Mouse (Mus musculus): ENCODE results near the gene Dnah8. TPM values are rescaled to one million over a fixed set of nuclear protein-coding genes. Genes with fewer than 3 reads are reported as not detected.

The Dnah8 gene
- total RNA-seq, 2 experiments from 2014 or later = 3.6 to 4.6 TPM

- no peak for DNase-seq (ENCODE audit: low spot score in 2 of 2)
Observed at GRCm38 (mm10) chr17:30860606-30861005, 236.5 kb downstream of the Dnah8 start.

- no peak for DNase-seq (ENCODE audit: low spot score in 2 of 2)
Observed at GRCm38 (mm10) chr17:30866281-30866680, 242.1 kb downstream of the Dnah8 start.

DNA sequence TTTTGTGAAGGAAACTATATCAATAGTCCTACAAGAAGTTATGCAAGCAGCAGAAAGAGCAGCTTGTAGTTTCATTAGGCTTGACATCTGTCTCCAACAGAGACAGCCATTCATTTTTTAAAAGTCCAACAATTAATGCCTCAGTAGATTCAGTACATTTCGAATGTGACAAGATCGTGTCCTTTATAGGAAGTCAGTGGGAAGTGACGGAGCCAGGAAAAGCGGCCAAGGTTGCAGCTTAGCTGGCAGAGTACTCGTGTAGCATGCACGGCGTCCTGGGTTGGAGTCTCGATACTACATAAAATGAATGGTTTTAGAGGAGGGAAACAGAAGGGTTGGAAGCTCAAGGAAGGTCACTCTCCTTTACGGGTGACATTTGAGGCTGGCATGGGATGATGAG lies 242.8 kb downstream of the Dnah8 start:
- DNase-seq (ENCODE audit: low spot score in 2 of 2) = peak in 1 of 2 experiments; percentile 45

- no peak for DNase-seq (ENCODE audit: low spot score in 2 of 2)
Observed at GRCm38 (mm10) chr17:30871040-30871439, 246.9 kb downstream of the Dnah8 start.

- DNase-seq (ENCODE audit: low spot score in 2 of 2) = no peak
Observed at GRCm38 (mm10) chr17:30874276-30874675, 250.1 kb downstream of the Dnah8 start.

- no peak for DNase-seq (ENCODE audit: low spot score in 2 of 2)
Observed at GRCm38 (mm10) chr17:30877456-30877855, 253.3 kb downstream of the Dnah8 start.

DNA sequence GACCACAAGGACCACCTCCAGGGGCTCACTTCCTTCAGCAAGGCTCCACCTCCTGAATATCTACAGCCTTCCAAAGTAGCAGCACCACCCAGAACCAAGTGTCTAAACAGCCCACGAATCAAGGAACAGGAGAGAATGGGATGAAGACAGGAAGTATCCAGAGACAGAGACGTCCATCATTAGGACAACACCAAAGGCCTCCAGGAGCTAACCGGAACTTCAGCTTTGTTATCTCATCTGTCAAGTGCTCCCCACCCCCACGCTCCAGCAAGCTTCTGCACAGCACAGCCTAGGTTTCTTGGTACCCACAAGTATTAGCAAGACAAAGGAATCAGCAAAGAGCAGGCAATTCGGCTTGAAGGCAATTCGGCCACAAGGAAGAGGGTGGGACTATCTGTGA lies 254.5 kb downstream of the Dnah8 start:
- DNase-seq (ENCODE audit: low spot score in 2 of 2) = no peak

DNA sequence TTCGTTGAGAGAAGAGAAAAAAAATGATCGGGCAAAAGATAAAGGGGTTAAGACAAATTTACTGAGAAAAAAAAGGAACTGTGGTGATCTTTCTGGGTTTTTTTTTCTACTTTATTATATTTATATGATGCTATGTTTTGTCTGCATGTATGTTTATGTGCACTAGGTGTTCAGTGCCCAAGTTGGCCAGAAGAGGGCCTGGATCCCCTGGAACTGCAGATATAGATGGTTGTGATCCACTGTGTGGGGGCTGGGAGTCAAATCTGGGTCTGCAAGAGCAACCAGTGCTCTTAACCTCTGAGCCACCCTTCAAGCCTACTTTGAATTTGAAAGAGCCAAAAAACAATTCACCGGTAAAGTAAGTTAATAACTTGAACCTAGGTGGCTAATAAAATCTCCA lies 256.2 kb downstream of the Dnah8 start:
- DNase-seq (ENCODE audit: low spot score in 2 of 2) = no peak

DNA sequence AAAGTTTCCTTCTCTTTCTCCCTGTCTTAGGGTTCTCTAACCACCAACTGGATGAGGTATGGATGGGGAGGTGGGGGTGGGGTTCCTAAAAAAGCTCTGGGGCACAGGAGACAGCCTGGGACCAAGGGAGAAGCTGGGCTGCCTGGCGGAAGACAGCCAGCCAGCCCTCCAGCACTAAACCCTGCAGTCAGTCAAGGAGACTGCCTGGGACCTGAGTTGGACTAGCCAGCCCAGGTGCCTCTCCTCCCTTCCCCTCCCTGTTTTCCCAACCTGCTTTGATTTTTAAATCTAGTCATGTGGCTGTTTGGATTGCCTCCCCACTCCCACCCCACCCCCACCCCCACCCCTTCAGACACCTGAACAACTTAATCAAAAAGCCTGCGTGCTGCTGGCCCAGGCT lies 256.8 kb downstream of the Dnah8 start:
- DNase-seq (ENCODE audit: low spot score in 2 of 2) = no peak

DNA sequence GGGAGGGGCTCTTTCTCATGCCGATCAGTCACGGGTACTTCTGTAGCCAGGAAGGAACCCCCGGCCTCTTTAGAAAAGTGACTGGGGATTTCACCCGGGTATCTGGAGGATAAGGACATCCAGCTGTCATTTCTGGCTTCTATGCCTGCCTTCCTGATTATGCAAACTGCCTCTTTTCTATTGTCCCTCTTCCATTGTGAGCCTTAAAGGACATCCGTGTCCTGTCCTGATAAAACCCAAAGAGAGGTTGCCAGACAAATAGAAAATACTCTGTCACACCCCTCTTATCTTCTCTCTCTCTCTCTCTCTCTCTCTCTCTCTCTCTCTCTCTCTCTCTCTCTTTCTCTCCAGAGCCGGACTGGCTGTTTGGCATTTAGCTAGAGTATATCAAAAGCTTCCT lies 258.1 kb downstream of the Dnah8 start:
- DNase-seq (ENCODE audit: low spot score in 2 of 2) = no peak

- DNase-seq (ENCODE audit: low spot score in 2 of 2) = no peak
Observed at GRCm38 (mm10) chr17:30883534-30883933, 259.4 kb downstream of the Dnah8 start.

DNA sequence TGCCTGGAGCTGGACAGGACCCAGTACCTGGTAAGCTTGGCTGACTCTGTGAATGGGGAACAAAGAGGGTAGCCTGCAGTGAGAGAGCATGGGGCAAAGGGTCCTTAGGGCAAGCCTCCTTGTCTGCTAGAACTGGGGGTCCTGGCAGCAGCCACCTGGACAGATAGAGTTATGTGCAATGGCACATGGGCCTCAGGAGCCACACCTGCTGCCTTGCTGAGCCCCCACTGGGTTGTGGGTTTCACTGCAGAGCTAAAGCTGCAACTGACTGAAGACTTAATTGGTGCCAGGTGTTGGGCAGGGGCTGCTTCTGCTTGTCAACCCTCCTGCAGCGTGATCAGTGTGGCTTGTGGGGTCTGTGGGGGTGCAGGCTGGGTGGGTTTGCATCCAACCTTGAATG lies 267.9 kb downstream of the Dnah8 start:
- DNase-seq (ENCODE audit: low spot score in 2 of 2) = no peak

GRCm38 (mm10) chr17:30892730-30893129 lies 268.6 kb downstream of the Dnah8 start:
- DNase-seq (ENCODE audit: low spot score in 2 of 2) = peak in 1 of 2 experiments; percentile 35

- DNase-seq (ENCODE audit: low spot score in 2 of 2) = no peak
Observed at GRCm38 (mm10) chr17:30897075-30897474, 272.9 kb downstream of the Dnah8 start.

DNA sequence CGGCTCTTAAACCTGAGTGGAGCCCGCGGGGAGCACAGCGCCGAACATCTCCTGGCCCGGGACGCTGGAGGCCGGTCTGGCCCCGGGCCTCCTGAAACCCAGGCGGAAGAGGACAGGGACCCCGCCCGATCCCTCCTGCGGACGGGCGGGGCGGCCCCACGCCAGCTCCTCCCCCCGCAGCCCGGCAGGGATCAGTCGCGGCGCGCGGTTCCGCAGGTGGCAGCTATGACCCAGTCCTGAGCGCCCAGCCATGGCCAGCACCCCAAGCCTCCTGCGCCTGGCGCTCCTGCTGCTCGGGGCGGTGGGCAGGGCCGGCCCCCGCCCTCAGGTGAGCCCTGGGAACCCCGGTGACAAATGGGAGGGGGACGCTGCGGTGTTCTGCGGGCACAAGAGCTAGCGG lies 277.5 kb downstream of the Dnah8 start, which contains the start of gene Glp1r:
Gene Glp1r (plus strand): TSS at position 191 of the 400 bp plus-strand sequence.
- DNase-seq (ENCODE audit: low spot score in 2 of 2) = no peak

- no peak for DNase-seq (ENCODE audit: low spot score in 2 of 2)
Observed at GRCm38 (mm10) chr17:30904096-30904495, 279.9 kb downstream of the Dnah8 start.

- DNase-seq (ENCODE audit: low spot score in 2 of 2) = no peak
Observed at GRCm38 (mm10) chr17:30907577-30907976, 283.4 kb downstream of the Dnah8 start.

GRCm38 (mm10) chr17:30910866-30911731 lies 286.9 kb downstream of the Dnah8 start:
- DNase-seq (ENCODE audit: low spot score in 2 of 2) = no peak

- no peak for DNase-seq (ENCODE audit: low spot score in 2 of 2)
Observed at GRCm38 (mm10) chr17:30911732-30912088, 287.6 kb downstream of the Dnah8 start.

DNA sequence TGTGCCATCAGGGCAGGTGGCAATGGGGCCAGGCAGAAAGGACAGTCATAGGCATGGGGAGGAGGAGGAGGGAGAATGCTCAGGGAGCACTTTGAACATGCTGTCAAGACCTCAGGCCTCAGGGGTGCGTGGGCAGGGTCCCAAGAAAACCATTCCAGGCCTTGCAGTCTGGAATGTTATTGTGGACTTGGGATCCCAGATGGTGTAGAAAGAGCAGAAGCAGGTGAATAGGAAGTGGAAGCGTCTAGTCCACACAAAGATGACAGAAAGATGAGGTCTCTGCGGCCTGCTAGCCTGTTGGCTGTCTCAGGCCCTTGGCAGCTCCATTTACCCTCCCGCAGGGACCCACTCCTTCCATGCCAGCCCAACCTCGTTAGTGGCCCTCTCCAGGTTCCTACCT lies 288.4 kb downstream of the Dnah8 start:
- no peak for DNase-seq (ENCODE audit: low spot score in 2 of 2)

GRCm38 (mm10) chr17:30914264-30914663 lies 290.1 kb downstream of the Dnah8 start:
- no peak for DNase-seq (ENCODE audit: low spot score in 2 of 2)

- no peak for DNase-seq (ENCODE audit: low spot score in 2 of 2)
Observed at GRCm38 (mm10) chr17:30923566-30923965, 299.4 kb downstream of the Dnah8 start.

Data from layer of hippocampus, postnatal 14 days (tissue).